Mouse (Mus musculus) retina, embryonic 14.5 days (tissue): ENCODE measurements at regions not wholly inside any gene's neighbourhood (a gene's known extent, or its start where the extent isn't known, plus 50 kb on each side); places are given as distances from the start of the nearest gene placed in this dataset.

Experiments used
- DNase-seq: peaks from one replicate; pipeline ENCODE4 v3.0.0-alpha.2; 2015; ENCODE audit warnings: low spot score

DNA sequence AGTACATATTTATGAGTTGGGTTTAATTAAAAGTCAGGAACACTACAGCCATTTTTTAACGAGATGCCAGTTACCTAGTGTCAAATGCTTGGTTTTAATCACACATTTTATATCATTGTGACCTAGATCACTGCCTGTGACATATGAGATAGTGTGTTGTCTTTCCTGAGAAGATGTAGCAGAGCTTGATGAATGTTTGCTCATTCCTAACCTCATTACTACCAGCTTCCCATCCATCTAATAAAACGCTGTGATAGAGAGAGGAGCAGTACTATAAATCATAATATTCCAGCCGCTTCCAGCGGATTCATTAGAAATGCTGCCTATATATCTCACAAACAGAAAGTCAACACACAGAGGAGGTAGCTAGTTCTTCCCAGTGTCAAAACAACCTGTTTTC lies 163.6 kb downstream of the Aldoart1 start:
- DNase-seq: no peak

- no peak for DNase-seq
These were observed 178.4 kb downstream of the Aldoart1 start for GRCm38 (mm10) chr4:72674006-72674405.

- DNase-seq: no peak
These were observed 180.6 kb downstream of the Aldoart1 start for GRCm38 (mm10) chr4:72671652-72672411.

DNA sequence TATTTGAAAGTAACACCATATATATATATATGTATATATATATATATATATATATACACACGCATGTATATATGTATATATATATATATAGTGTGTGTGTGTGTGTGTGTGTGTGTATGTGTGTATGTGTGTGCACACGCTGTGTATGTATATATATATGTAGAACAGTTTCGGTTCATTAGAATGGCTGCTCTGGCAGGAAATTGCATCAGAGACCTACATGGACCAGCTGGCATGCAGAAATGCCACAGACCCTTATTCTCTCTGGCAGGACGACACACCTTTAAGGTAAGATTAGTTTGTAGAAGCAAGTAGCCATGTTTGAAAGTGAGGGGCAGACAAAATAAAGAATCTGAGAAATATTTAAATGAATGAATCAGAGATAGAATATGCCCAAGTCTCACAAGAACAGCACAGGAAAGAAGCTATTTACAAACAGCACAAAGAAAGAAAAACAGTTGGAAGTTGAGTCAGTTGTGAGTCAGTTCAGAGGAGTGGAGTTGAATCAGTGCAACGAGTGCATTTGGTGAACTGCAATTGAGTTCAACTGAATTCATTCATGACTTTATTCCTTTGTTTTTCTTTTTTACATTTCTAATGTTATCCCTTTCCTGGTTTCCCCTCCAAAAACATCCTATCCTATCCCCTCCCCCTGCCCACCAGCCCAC lies 182.5 kb downstream of the Aldoart1 start:
- no peak for DNase-seq

DNA sequence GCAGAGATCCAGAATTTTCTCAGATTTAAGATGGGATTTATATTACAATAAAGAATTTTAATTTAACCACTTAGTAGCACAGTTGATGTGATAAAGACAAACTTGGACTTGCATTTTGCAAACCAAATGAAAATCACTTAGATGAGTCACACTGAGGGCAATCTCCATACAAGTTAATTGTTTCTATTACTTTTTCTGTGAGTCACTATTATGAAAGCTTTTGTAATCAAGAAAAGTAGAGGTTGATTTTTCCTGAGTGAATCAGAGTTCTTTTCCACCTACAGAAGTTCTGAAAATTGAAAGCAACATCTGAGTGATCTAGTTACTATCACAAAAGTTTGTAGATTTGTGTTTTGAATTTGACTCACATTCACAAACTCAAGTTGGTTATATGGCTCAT lies 188.1 kb downstream of the Aldoart1 start:
- DNase-seq: no peak

DNA sequence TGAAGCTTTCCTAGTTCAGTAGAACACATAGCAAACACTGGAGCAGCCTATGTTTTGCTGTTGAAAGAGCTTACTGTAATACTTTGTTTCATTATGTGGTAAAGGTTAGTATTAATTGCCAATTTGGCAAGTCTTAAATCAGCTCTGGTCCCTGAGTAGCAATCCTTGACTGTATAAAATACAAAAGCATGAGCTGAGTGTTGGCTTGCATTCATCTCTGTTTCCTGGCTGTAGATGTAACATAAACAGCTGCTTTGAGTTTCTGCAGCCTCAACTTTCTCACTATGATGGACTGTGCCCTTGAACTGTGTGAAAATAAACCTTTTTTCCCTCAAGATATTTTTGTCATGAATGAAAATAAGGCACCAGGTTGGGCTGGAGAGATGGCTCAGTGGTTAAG lies 190.0 kb downstream of the Aldoart1 start:
- DNase-seq: no peak

- DNase-seq: no peak
These were observed 196.2 kb downstream of the Aldoart1 start for GRCm38 (mm10) chr4:72656206-72656605.

DNA sequence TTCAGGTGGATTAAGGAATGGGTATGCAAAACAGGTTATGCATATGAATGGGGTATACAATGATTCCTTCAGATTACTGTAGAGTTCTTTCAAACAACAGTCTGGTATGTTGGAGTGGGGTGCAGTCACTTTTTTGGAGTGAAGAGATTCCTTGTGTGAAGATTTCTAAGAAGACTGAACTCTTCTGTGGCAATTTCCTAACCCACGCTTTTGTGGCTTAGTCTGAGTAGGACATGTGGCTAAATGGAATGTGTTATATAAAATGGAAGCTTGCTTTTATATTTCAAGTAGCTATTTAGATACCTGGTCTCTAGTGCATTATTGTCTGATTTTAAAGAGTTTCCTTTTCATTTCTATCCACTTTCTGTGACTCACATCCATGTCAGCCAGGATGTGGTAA lies 205.3 kb downstream of the Aldoart1 start:
- DNase-seq: no peak

- DNase-seq: no peak
These were observed 223.0 kb downstream of the Aldoart1 start for GRCm38 (mm10) chr4:72629416-72629815.

DNA sequence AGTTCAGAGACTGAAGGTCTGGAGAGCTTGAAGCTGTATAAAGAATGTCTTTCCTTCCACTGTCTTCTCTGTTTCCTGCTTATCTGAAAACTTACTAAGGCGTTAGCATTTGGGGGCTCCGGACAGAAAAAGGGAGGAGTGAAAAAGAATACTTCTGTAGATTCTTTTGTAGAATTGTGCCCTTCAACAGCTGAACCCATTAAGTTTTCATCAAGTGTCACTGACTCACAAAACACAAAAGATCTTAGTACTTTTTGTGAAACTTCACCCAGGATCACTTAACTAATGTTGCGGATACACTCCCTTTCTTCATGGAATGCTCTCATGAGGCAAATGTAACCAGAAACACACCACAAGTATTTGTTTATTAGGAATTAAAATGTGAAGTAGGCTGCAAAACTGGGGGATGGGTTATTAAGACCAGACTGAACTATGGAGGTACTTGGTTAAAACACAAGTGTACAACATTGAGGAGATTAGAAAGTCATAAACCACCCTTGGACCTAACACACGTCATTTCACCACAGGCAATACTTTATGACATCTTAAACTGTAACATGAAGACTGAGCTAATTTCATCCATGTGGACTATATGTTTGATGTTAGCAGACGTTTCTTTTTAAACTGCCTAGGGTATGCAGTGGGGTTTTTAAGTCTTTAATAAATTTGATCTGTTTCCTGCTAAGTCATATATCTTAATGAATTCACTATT lies 225.1 kb downstream of the Aldoart1 start:
- no peak for DNase-seq

DNA sequence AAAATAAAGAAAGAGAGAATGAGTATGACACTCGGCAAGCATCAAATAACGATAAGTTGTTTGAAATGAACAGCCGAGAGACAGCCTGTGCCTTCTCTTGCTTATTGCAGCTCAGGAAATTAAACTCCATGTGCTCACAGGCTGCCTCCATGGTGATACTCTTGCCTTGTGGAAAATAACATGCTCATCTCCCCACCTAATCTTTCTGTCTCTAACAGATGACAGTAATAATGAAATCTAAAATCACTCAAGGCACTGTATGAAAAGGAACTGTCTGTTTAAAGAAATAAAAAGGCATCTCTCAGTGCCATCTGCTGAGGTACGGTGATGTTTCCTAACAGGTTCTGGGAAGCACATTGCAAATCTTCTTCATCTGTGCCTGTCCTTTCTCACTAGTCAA lies 247.3 kb downstream of the Aldoart1 start:
- no peak for DNase-seq

DNA sequence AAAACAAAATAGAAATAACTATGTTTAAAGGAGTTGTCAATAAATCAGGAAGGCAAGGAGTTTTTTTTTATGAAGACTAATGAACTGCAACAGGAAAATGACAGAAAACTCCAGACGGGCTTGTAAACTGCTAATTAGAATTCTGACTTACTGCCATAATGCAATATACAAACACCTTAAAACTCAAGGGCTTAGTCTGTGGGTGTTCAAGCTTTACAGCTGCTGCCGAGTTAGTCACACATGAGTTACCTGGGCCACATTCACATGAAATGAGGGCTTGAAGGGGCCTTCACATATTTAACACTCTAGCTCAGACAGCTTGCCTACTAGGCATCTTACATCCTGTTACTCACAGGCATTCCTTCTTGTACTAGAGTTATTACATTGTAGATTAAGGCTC lies 256.9 kb downstream of the Aldoart1 start:
- DNase-seq: peak; percentile 7

- DNase-seq: no peak
These were observed 260.3 kb downstream of the Aldoart1 start for GRCm38 (mm10) chr4:72592129-72592528.

DNA sequence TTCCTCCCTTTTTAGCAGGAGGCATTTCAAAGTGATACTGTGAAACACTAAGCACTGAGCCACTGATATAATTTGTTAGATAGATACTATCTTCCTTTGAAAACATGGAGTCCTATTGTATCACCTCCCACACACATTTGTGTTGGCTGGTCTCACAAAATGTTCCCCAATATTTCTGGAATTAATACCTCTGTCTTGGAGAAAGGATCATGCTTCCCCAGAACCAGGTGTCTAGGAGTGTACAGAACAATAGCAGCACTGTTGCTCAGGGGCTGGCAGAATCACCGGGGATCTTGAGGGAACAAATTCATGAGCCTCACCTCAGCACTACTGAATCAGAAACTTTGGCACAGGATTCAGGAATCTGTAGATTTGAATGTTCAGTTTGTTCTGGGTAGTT lies 277.5 kb downstream of the Aldoart1 start:
- no peak for DNase-seq

- DNase-seq: no peak
These were observed 280.5 kb downstream of the Aldoart1 start for GRCm38 (mm10) chr4:72571924-72572323.

- no peak for DNase-seq
These were observed 287.2 kb downstream of the Aldoart1 start for GRCm38 (mm10) chr4:72565186-72565585.

- no peak for DNase-seq
These were observed 289.3 kb downstream of the Aldoart1 start for GRCm38 (mm10) chr4:72562909-72563676.

GRCm38 (mm10) chr4:72554276-72554675 lies 298.2 kb downstream of the Aldoart1 start:
- DNase-seq: no peak

DNA sequence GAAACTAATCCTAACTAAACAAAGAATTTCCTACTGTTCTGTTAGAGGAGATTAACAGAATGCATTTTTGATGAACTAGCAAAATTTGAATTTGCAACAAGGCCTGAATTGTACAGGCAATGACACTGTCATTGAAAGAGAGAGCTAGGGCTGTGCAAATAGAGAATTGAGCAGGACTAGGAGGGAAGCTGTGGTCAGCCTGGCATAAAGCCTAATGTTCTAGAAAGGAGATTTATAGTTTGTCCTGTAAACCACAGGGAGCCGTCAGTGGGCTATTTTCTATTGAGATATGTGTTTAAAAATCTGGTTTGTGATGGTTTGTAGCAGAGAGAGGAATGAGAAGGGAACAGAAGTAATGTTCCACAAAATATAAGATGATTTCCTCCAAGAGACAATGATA lies 317.9 kb downstream of the Aldoart1 start:
- DNase-seq: no peak

DNA sequence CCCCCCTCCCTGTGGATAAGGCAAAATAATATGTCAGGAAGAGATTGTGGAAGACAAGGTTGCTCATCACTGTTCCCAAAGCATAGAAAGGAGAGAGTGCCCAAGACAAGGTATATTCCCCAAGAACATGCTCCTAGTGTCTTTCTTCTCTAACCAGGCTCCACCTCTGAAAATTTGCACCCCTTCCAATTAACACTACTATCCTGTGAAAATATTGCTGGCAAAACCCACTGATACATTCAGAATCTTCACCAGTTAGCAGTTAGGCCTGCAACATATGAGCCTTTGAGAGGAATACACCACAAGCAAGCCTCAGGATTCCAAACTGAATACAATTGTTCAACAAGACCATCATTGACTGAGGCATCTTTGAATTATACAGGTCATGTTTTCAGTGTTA lies 323.9 kb upstream of the Tle1 start:
- no peak for DNase-seq

GRCm38 (mm10) chr4:72524100-72524499 lies 323.4 kb upstream of the Tle1 start:
- DNase-seq: no peak

GRCm38 (mm10) chr4:72511220-72511619 lies 310.5 kb upstream of the Tle1 start:
- DNase-seq: no peak
